Mouse (Mus musculus): ENCODE results near the gene Klk1b24. TPM values are rescaled to one million over a fixed set of nuclear protein-coding genes. Genes with fewer than 3 reads are reported as not detected.
"Not testable (repeated sequence)": the region's sequence is repeated elsewhere in the genome, so short reads cannot be mapped to it uniquely, and the experiment has no call there.

Gene Klk1b24
- not detected in 2 replicates for polyA plus RNA-seq (2015; fragmentation: Nextera tagmentation; extraction: Ambion mirVana)

DNA sequence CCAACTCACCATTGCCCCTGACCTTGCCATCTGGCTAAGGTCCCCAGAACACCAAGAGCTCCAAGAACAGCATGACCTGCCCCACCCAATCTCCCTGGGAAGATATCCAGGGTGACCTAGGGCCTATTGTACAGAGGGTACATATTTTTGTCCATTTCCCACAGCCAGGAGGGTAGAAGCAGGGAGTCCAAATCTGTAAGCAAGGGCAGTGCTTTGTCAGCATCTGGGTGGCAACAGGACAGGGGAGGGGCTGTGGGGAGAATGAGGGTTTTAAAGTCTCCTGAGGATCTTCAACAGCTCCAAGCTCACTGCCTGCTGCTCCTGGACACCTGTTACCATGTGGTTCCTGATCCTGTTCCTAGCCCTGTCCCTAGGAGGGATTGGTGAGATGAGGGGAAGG, at the start of gene Klk1b24:
Gene Klk1b24, plus strand, starts transcription at position 301 of the 400 bp plus-strand sequence.
- not testable (repeated sequence) for H3K27ac ChIP-seq (ENCODE audit: low read length); H3K4me3 ChIP-seq (ENCODE audit: low read depth, low read length); H3K9me3 ChIP-seq (replicated peaks; ENCODE audit: control insufficient read depth, low read length); H3K9ac ChIP-seq (ENCODE audit: low read depth, low read length); ATAC-seq (ENCODE audit: low read depth); H3K27me3 ChIP-seq (ENCODE audit: control insufficient read depth, insufficient read depth, low read depth, low read length); H3K4me2 ChIP-seq (ENCODE audit: low read depth, low read length); H3K36me3 ChIP-seq (ENCODE audit: control insufficient read depth, insufficient read depth); H3K4me1 ChIP-seq (ENCODE audit: control insufficient read depth, low read depth, low read length)

DNA sequence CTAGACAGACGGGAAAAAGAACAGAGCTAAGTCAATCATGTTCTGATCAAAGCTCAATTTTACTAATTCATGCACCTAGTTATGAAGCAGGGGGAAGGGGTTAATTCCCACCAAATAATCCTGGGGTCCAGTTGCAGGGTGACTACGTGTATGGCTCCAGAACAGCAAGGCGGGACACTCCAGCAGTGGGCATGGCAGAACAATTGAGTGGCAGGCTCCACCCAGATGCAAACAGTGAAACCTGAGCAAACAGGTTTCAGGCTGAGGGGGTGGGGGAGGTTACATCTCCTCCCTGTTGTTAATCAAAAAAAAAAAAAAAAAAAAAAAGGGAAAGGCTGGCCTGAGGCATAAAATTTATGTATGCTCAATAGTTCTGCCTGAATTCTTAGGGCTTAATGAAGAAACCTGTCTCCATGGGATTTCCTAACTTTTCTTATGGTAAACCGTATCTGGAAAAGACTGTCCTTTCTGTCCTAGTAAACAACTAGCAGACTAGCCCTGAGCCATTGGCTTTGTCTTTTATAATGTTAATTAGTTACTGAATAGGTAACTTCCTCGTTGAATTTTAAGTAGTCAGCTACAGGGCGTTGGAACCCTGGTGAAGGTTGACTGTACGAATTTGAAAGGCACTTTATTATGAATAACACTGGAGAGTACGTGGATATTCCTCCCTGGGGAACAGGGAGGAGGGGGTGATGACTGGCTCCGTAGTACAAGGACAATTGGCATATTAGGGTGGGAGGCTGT, 8.6 kb upstream of the Klk1b24 start:
- Histone ChIP-seq H3K9ac (ENCODE audit: low read depth, low read length) (no peak overlapping the region), H3K4me2 (ENCODE audit: low read depth, low read length) (no peak overlapping the region), H3K9me3 (replicated peaks; ENCODE audit: control insufficient read depth, low read length) (no peaks in the 10 kb centered on the region), H3K36me3 (ENCODE audit: control insufficient read depth, insufficient read depth) (no peaks in the 10 kb centered on the region), H3K27me3 (ENCODE audit: control insufficient read depth, insufficient read depth, low read depth, low read length) (no peaks in the 10 kb centered on the region), H3K4me1 (ENCODE audit: control insufficient read depth, low read depth, low read length) (no peaks in the 10 kb centered on the region), H3K27ac (ENCODE audit: low read length) (no peak overlapping the region), H3K4me3 (ENCODE audit: low read depth, low read length) (no peak overlapping the region)
- no peak for ATAC-seq (ENCODE audit: low read depth)
- 56% methylated on average over 9 of the region's 9 CpGs for WGBS (ENCODE audit: insufficient replicate concordance)

DNA sequence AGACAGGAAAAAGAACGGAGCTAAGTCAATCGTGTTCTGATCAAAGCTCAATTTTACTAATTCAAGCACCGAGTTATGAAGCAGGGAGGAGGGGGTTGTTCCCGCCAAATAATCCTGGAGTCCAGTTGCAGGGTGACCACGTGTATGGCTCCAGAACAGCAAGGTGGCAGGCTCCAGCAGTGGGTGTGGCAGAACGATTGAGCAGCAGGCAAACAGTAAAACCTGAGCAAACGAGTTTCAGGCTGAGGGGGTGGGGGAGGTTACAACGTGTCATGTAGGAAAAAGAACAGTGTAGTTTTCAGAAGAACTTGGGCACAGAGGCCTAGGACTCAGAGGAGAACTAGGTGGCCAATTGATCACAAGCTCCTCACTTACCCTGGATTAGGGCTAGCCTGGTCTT, 1.5 kb upstream of the Klk1b24 start:
- not testable (repeated sequence) for H3K4me1 ChIP-seq (ENCODE audit: control insufficient read depth, low read depth, low read length); H3K27me3 ChIP-seq (ENCODE audit: control insufficient read depth, insufficient read depth, low read depth, low read length); ATAC-seq (ENCODE audit: low read depth); H3K4me2 ChIP-seq (ENCODE audit: low read depth, low read length); H3K36me3 ChIP-seq (ENCODE audit: control insufficient read depth, insufficient read depth); H3K27ac ChIP-seq (ENCODE audit: low read length); H3K9ac ChIP-seq (ENCODE audit: low read depth, low read length); H3K9me3 ChIP-seq (replicated peaks; ENCODE audit: control insufficient read depth, low read length); H3K4me3 ChIP-seq (ENCODE audit: low read depth, low read length)
- 53% methylated on average over 8 of the region's 8 CpGs for WGBS (ENCODE audit: insufficient replicate concordance)

DNA sequence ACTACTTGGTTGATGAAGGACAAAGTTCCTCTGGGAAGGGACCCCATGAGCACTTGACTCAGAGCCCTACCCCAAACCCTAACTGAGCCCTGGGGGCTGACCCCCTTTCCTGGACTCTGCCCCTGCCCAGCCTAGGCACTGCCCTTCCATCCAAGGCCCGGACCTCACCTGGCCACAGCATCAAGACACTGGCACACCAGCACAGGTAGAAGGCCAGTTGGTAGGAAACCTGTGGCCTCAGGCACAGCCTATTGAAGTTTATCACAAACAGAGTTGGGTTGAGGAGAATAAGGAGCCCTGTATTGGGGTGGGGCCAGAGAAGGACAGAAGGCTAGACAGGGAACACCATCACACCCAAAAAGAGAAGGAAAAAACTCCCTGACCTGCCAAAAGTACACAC, 5.4 kb downstream of the Klk1b24 start:
- not testable (repeated sequence) for H3K27me3 ChIP-seq (ENCODE audit: control insufficient read depth, insufficient read depth, low read depth, low read length); H3K4me3 ChIP-seq (ENCODE audit: low read depth, low read length); H3K36me3 ChIP-seq (ENCODE audit: control insufficient read depth, insufficient read depth); H3K9me3 ChIP-seq (replicated peaks; ENCODE audit: control insufficient read depth, low read length); ATAC-seq (ENCODE audit: low read depth); H3K9ac ChIP-seq (ENCODE audit: low read depth, low read length); H3K27ac ChIP-seq (ENCODE audit: low read length); H3K4me1 ChIP-seq (ENCODE audit: control insufficient read depth, low read depth, low read length); H3K4me2 ChIP-seq (ENCODE audit: low read depth, low read length)
- 56% methylated on average over 1 of the region's 1 CpGs for WGBS (ENCODE audit: insufficient replicate concordance)

DNA sequence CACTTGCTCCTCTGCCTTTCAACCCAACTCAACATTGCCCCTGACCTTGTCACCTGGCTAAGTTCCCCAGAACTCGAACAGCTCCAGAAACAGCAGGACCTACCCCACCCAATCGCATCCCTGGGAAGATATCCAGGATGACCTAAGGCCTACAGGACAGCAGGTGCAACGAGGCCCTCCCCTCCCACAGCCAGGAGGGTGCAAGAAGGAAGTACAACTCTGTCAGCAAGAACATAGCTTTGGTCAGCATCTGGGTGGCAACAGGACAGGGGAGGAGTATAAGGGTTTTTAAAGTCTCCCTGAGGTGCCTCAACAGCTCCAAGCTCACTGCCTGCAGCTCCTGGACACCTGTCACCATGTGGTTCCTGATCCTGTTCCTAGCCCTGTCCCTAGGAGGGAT, 9.9 kb downstream of the Klk1b24 start, which contains the start of gene Klk1b3:
Gene Klk1b3, plus strand, starts transcription at position 301 of the 400 bp plus-strand sequence.
- H3K9ac ChIP-seq (ENCODE audit: low read depth, low read length), result no peak within 1 kb of the TSS
- ATAC-seq (ENCODE audit: low read depth), result no peak
- 36% methylated on average over 3 of the region's 3 CpGs for WGBS (ENCODE audit: insufficient replicate concordance)

DNA sequence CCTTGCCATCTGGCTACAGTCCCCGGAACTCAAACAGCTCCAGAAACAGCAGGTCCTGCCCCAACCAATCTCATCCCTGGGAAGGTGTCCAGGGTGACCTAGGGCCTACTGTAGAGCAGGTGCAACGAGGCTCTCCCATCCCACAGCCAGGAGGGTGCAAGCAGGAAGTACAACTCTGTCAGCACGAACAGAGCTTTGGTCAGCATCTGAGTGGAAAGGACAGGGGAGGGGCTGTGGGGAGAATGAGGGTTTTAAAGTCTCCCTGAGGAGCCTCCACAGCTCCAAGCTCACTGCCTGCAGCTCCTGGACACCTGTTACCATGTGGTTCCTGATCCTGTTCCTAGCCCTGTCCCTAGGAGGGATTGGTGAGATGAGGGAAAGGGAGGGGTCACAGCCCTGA, 19.1 kb downstream of the Klk1b24 start, which contains the start of gene Klk1b4:
Gene Klk1b4, plus strand, starts transcription at position 301 of the 400 bp plus-strand sequence.
- H3K36me3 ChIP-seq (ENCODE audit: control insufficient read depth, insufficient read depth); H3K4me1 ChIP-seq (ENCODE audit: control insufficient read depth, low read depth, low read length); H3K4me3 ChIP-seq (ENCODE audit: low read depth, low read length); H3K9me3 ChIP-seq (replicated peaks; ENCODE audit: control insufficient read depth, low read length); H3K4me2 ChIP-seq (ENCODE audit: low read depth, low read length); H3K27me3 ChIP-seq (ENCODE audit: control insufficient read depth, insufficient read depth, low read depth, low read length); H3K9ac ChIP-seq (ENCODE audit: low read depth, low read length); ATAC-seq (ENCODE audit: low read depth); H3K27ac ChIP-seq (ENCODE audit: low read length): not testable (repeated sequence)
- WGBS (ENCODE audit: insufficient replicate concordance), result 28% methylated on average over 3 of the region's 3 CpGs

More for the DNA sequence above, 9.9 kb downstream of the Klk1b24 start, which contains the start of gene Klk1b3:
- Histone ChIP-seq H3K4me2 (ENCODE audit: low read depth, low read length) (no peak within 1 kb of the TSS), H3K4me1 (ENCODE audit: control insufficient read depth, low read depth, low read length) (no peaks in the 10 kb centered on the region), H3K27me3 (ENCODE audit: control insufficient read depth, insufficient read depth, low read depth, low read length) (no peaks in the 10 kb centered on the region), H3K27ac (ENCODE audit: low read length) (no peak within 1 kb of the TSS), H3K4me3 (ENCODE audit: low read depth, low read length) (no peak within 1 kb of the TSS), H3K36me3 (ENCODE audit: control insufficient read depth, insufficient read depth) (no peaks in the 10 kb centered on the region), H3K9me3 (replicated peaks; ENCODE audit: control insufficient read depth, low read length) (no peaks in the 10 kb centered on the region)

DNA sequence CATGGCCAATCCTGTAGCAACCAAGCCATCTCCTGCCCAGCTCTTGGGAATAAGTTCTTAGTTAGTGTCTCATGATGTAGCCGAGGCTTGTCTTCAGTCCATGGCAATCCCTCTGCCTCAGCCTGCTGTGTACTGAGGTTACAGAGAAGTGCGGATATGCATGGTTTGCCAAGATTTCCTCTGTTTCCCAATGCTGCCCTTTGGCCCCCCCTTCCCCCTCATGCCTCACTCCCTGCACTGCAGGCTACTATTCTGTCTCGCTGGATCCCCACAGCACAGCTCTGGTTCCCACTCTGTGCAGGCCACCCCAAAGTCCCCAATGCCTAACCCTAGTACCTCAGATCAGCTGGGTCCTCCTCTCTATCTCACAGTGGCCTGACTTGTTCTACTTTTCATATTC, 20.3 kb downstream of the Klk1b24 start:
- ATAC-seq (ENCODE audit: low read depth), result no peak
- no peaks in the 10 kb centered on the region for H3K4me1 ChIP-seq (ENCODE audit: control insufficient read depth, low read depth, low read length)
- WGBS (ENCODE audit: insufficient replicate concordance), result 53% methylated on average over 3 of the region's 3 CpGs

DNA sequence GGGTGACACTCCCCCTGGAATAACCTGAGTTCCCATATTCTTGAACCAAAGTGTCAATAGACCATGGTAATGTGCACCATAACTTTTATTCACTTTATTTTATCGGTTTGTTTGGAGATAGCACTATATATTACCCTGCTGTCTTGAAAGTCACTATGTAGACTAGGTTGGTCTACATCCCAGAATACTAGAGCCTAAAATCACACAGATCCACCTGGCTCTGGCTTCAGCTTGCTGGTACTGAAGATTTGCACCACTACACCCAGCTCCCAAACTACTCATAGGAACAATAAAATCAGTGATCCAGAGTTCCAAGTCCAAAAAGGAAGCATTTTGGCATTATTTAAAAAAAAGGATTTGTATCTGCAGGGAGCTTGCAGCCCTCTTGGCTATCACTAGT, 27.6 kb downstream of the Klk1b24 start, which contains the start of gene Klk1b5:
Gene Klk1b5, plus strand, starts transcription at position 301 of the 400 bp plus-strand sequence.
- ATAC-seq (ENCODE audit: low read depth), result no peak
- H3K27ac ChIP-seq (ENCODE audit: low read length), result no peak within 1 kb of the TSS
- H3K9ac ChIP-seq (ENCODE audit: low read depth, low read length), result no peak within 1 kb of the TSS
- no peaks in the 10 kb centered on the region for H3K4me1 ChIP-seq (ENCODE audit: control insufficient read depth, low read depth, low read length)
- no peaks in the 10 kb centered on the region for H3K27me3 ChIP-seq (ENCODE audit: control insufficient read depth, insufficient read depth, low read depth, low read length)
- H3K9me3 ChIP-seq (replicated peaks; ENCODE audit: control insufficient read depth, low read length), result no peaks in the 10 kb centered on the region
- no peaks in the 10 kb centered on the region for H3K36me3 ChIP-seq (ENCODE audit: control insufficient read depth, insufficient read depth)
- WGBS (ENCODE audit: insufficient replicate concordance), result 37% methylated on average over 1 of the region's 1 CpGs
- no peak within 1 kb of the TSS for H3K4me3 ChIP-seq (ENCODE audit: low read depth, low read length)
- H3K4me2 ChIP-seq (ENCODE audit: low read depth, low read length), result no peak within 1 kb of the TSS

More for the DNA sequence above, 20.3 kb downstream of the Klk1b24 start:
- Histone ChIP-seq H3K4me3 (ENCODE audit: low read depth, low read length) (no peak overlapping the region), H3K27me3 (ENCODE audit: control insufficient read depth, insufficient read depth, low read depth, low read length) (no peaks in the 10 kb centered on the region), H3K27ac (ENCODE audit: low read length) (no peak overlapping the region), H3K9me3 (replicated peaks; ENCODE audit: control insufficient read depth, low read length) (no peaks in the 10 kb centered on the region), H3K36me3 (ENCODE audit: control insufficient read depth, insufficient read depth) (no peaks in the 10 kb centered on the region), H3K4me2 (ENCODE audit: low read depth, low read length) (no peak overlapping the region), H3K9ac (ENCODE audit: low read depth, low read length) (no peak overlapping the region)

DNA sequence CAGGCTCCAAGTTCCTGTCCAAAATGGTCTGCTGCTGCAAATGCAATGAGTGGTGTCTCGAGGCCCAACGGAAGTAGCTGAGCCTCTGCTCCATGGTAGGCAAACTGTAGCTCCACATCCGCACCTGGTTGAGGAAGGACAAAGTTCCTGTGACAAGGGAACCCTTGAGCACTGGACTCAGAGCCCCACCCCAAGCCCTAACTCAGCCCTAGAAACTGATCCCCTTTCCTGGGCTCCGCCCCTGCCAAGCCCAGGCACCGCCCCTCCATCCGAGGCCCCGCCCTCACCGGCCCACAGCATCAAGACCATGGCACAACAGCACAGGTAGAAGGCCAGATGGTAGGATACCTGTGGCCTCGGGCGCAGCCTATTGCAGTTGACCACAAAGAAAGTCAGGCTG, 33.6 kb downstream of the Klk1b24 start:
- not testable (repeated sequence) for ATAC-seq (ENCODE audit: low read depth); H3K36me3 ChIP-seq (ENCODE audit: control insufficient read depth, insufficient read depth); H3K9ac ChIP-seq (ENCODE audit: low read depth, low read length); H3K27me3 ChIP-seq (ENCODE audit: control insufficient read depth, insufficient read depth, low read depth, low read length); H3K9me3 ChIP-seq (replicated peaks; ENCODE audit: control insufficient read depth, low read length); H3K27ac ChIP-seq (ENCODE audit: low read length); H3K4me3 ChIP-seq (ENCODE audit: low read depth, low read length); H3K4me2 ChIP-seq (ENCODE audit: low read depth, low read length); H3K4me1 ChIP-seq (ENCODE audit: control insufficient read depth, low read depth, low read length)
- 43% methylated on average over 8 of the region's 10 CpGs for WGBS (ENCODE audit: insufficient replicate concordance)
